ENCODE assay signal across 26 mouse cellular contexts in the genomic region with DNA sequence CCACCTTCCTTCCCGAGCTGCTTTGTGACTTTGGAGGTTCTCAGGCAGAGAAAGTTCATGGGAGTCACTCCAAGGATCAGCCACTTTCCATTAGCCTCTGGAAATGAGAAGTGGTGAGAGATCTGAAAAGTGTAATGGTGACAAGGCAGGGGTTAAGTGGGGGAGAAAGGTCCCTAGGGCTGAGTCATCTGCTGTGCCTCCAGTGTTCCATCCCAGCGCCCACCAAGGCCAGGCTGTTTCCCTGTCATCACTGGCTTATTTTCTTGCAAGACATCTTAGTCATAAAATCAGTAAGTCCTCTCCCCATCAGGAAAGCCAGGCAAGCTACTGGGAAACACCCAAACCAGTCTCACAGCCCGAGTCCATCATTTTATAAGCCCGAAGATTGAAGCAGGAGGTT.
DNase-seq lines count a peak whose midpoint lies in the region; ATAC-seq and TF ChIP-seq lines count a peak whose summit lies in the region.
"Had no signal": no experiment of that assay in that cellular context is flagged by ENCODE, and none has a peak within 500 bp of the region (broad histone marks: within the 10 kb centered on the region; RNA-seq: fewer than 3 reads in every experiment).

No protein-coding gene starts in this region.

- no peak overlapping the region for H3K9ac ChIP-seq in kidney, embryonic 15.5 days
- H3K9ac ChIP-seq in intestine, postnatal 0 days (ENCODE audit: low read depth, low read length): no peak overlapping the region
- H3K9ac ChIP-seq: forebrain, embryonic 13.5 days; heart, embryonic 15.5 days; hindbrain, embryonic 13.5 days; intestine, embryonic 15.5 days had no signal

- DNase-seq in adrenal gland, adult 2 months: peak; percentile 18
- DNase-seq in adrenal gland, adult 18-20 months (ENCODE audit: low spot score in 2 of 2): no peak
- DNase-seq in kidney, adult 2 months: no peak
- DNase-seq in 3T3-L1 (ENCODE audit: low read depth, low spot score): peak; percentile 10
- DNase-seq: adrenal gland, adult 8-10 months; cerebellum, adult 11-12 months; cerebellum, adult 8-10 months; cerebellum, postnatal 14 days; gastrocnemius, postnatal 10 days; gastrocnemius, postnatal 36 days; heart, postnatal 10 days; heart, postnatal 36 days; kidney, adult 18-20 months had no signal

- no peaks in the 10 kb centered on the region for H3K9me3 ChIP-seq in kidney, embryonic 15.5 days (replicated peaks)
- H3K9me3 ChIP-seq in intestine, postnatal 0 days (ENCODE audit: control insufficient read depth): no peaks in the 10 kb centered on the region
- H3K9me3 ChIP-seq: forebrain, embryonic 10.5 days; forebrain, embryonic 13.5 days; heart, embryonic 15.5 days; hindbrain, embryonic 10.5 days; hindbrain, embryonic 13.5 days; intestine, embryonic 15.5 days had no signal

- 0 out of 2 replicates have a peak, but pooled peaks cover 4% of the 10 kb centered on the region for H3K4me1 ChIP-seq in kidney, embryonic 15.5 days
- no peaks in the 10 kb centered on the region for H3K4me1 ChIP-seq in kidney, adult 2 months (ENCODE audit: control insufficient read depth, insufficient read depth, low read length)
- H3K4me1 ChIP-seq in intestine, postnatal 0 days (replicated peaks; ENCODE audit: control insufficient read depth, insufficient read depth, low read length): no peaks in the 10 kb centered on the region
- H3K4me1 ChIP-seq: forebrain, embryonic 10.5 days; forebrain, embryonic 13.5 days; heart, embryonic 15.5 days; hindbrain, embryonic 10.5 days; hindbrain, embryonic 13.5 days; intestine, embryonic 15.5 days had no signal

- no peak for TF ChIP-seq POLR2A in kidney, adult 2 months (IDR thresholded peaks at IDR 0.05; ENCODE audit: low read depth, low read length)

- WGBS in kidney, embryonic 15.5 days: 24% methylated on average over 4 of the region's 4 CpGs
- 31% methylated on average over 4 of the region's 4 CpGs for WGBS in kidney, adult 2 months
- 60% methylated on average over 4 of the region's 4 CpGs for WGBS in intestine, postnatal 0 days

- peak overlapping the region; percentile 41; the same call in 1 of the 2 replicates for H3K27ac ChIP-seq in kidney, embryonic 15.5 days
- H3K27ac ChIP-seq in kidney, adult 2 months (ENCODE audit: insufficient read depth, low read depth, low read length): no peak overlapping the region
- H3K27ac ChIP-seq in intestine, postnatal 0 days (ENCODE audit: low read depth, low read length): no peak overlapping the region
- H3K27ac ChIP-seq: forebrain, embryonic 10.5 days; forebrain, embryonic 13.5 days; heart, embryonic 15.5 days; hindbrain, embryonic 10.5 days; hindbrain, embryonic 13.5 days; intestine, embryonic 15.5 days had no signal

- H3K27me3 ChIP-seq in kidney, embryonic 15.5 days: no peaks in the 10 kb centered on the region
- no peaks in the 10 kb centered on the region for H3K27me3 ChIP-seq in kidney, adult 2 months (replicated peaks; ENCODE audit: control insufficient read depth, insufficient read depth, low read length)
- H3K27me3 ChIP-seq in intestine, postnatal 0 days (replicated peaks; ENCODE audit: control insufficient read depth, insufficient read depth, low read length): no peaks in the 10 kb centered on the region
- H3K27me3 ChIP-seq: forebrain, embryonic 13.5 days; heart, embryonic 15.5 days; hindbrain, embryonic 13.5 days; intestine, embryonic 15.5 days had no signal

- H3K4me2 ChIP-seq in kidney, embryonic 15.5 days: no peak overlapping the region
- H3K4me2 ChIP-seq in intestine, postnatal 0 days (replicated peaks; ENCODE audit: low read depth): no peak overlapping the region
- H3K4me2 ChIP-seq: forebrain, embryonic 13.5 days; heart, embryonic 11.5 days; heart, embryonic 15.5 days; hindbrain, embryonic 13.5 days; intestine, embryonic 15.5 days had no signal

- peak; percentile 67 for ATAC-seq in kidney, embryonic 15.5 days (replicated peaks; ENCODE audit: low FRiP score)
- no peak for ATAC-seq in intestine, postnatal 0 days
- ATAC-seq: activated CD4-positive, CD25-positive, alpha-beta regulatory T cell, adult 4 months; CD4-positive, CD25-positive, alpha-beta regulatory T cell, adult 4 months; forebrain, embryonic 13.5 days; forebrain, embryonic 16.5 days; hindbrain, embryonic 16.5 days; intestine, embryonic 15.5 days had no signal

- H3K4me3 ChIP-seq in kidney, embryonic 15.5 days (replicated peaks): no peak overlapping the region
- H3K4me3 ChIP-seq in kidney, adult 2 months (ENCODE audit: insufficient read depth, low read depth, low read length): no peak overlapping the region
- H3K4me3 ChIP-seq in intestine, postnatal 0 days (ENCODE audit: low read depth, low read length): no peak overlapping the region
- H3K4me3 ChIP-seq: forebrain, embryonic 10.5 days; forebrain, embryonic 13.5 days; heart, embryonic 15.5 days; hindbrain, embryonic 10.5 days; hindbrain, embryonic 13.5 days; intestine, embryonic 15.5 days had no signal

- H3K36me3 ChIP-seq in kidney, embryonic 15.5 days: no peaks in the 10 kb centered on the region
- no peaks in the 10 kb centered on the region for H3K36me3 ChIP-seq in kidney, adult 2 months (ENCODE audit: control insufficient read depth, insufficient read depth, low read length)
- H3K36me3 ChIP-seq in intestine, postnatal 0 days (ENCODE audit: control insufficient read depth, insufficient read depth): no peaks in the 10 kb centered on the region
- H3K36me3 ChIP-seq: forebrain, embryonic 10.5 days; heart, embryonic 15.5 days; hindbrain, embryonic 10.5 days; hindbrain, embryonic 13.5 days; intestine, embryonic 15.5 days had no signal

- no peak for TF ChIP-seq CTCF in kidney, adult 2 months (conservative IDR thresholded peaks at IDR 0.05; ENCODE audit: insufficient read depth, insufficient read length, low read depth, low read length)
- TF ChIP-seq CTCF in intestine, postnatal 0 days (IDR thresholded peaks at IDR 0.05; ENCODE audit: low read depth): no peak

Comparison
In these comparisons a context has a peak if more than half of its experiments do, and no peak if none do; other contexts are left out.
1. DNase-seq: peak in adrenal gland, adult 2 months (single experiment) and 3T3-L1 (single experiment); none in adrenal gland, adult 18-20 months (0 of 2) and kidney, adult 2 months (single experiment).